ENCODE assay signal across 38 mouse cellular contexts in genomic region chr9:114452418-114452817, GRCm38 (mm10). TPM values are rescaled to one million over a fixed set of nuclear protein-coding genes. Genes with fewer than 3 reads are reported as not detected.
DNase-seq lines count a peak whose midpoint lies in the region; ATAC-seq lines count a peak whose summit lies in the region.
"Had no signal": no experiment of that assay in that cellular context is flagged by ENCODE, and none has a peak within 500 bp of the region (broad histone marks: within the 10 kb centered on the region; RNA-seq: fewer than 3 reads in every experiment).

No protein-coding gene starts in this region.

- H3K27ac ChIP-seq in heart, embryonic 11.5 days (ENCODE audit: low read depth, low read length) = no peak overlapping the region
- H3K27ac ChIP-seq: embryonic facial prominence, embryonic 10.5 days; embryonic facial prominence, embryonic 15.5 days; forebrain, embryonic 12.5 days; heart, embryonic 15.5 days; hindbrain, embryonic 13.5 days; kidney, embryonic 15.5 days; limb, embryonic 10.5 days; limb, embryonic 15.5 days; liver, embryonic 14.5 days; midbrain, embryonic 12.5 days; neural tube, embryonic 13.5 days had no signal

- WGBS in heart, embryonic 11.5 days (ENCODE audit: insufficient replicate concordance) = 64% methylated on average over 6 of the region's 6 CpGs

- peak; percentile 38 for ATAC-seq in CD4-positive, CD25-positive, alpha-beta regulatory T cell, adult 4 months
- peak; percentile 22 for ATAC-seq in inflammation-experienced regulatory T-cells, adult 6 months
- no peak for ATAC-seq in megakaryocyte, adult 5-6 weeks (ENCODE audit: poor library complexity, severe bottlenecking)
- no peak for ATAC-seq in heart, embryonic 11.5 days (replicated peaks; ENCODE audit: insufficient number of reproducible peaks, low FRiP score, low TSS enrichment)
- ATAC-seq: forebrain, postnatal 0 days had no signal

- no peaks in the 10 kb centered on the region for H3K27me3 ChIP-seq in heart, embryonic 11.5 days (ENCODE audit: control insufficient read depth, insufficient read depth, low read length)
- H3K27me3 ChIP-seq: embryonic facial prominence, embryonic 15.5 days; forebrain, embryonic 12.5 days; heart, embryonic 15.5 days; hindbrain, embryonic 13.5 days; kidney, embryonic 15.5 days; limb, embryonic 15.5 days; midbrain, embryonic 12.5 days; neural tube, embryonic 13.5 days had no signal

- H3K9me3 ChIP-seq in heart, embryonic 11.5 days (replicated peaks; ENCODE audit: control insufficient read depth, low read length) = no peaks in the 10 kb centered on the region
- H3K9me3 ChIP-seq: embryonic facial prominence, embryonic 10.5 days; embryonic facial prominence, embryonic 15.5 days; forebrain, embryonic 12.5 days; heart, embryonic 15.5 days; hindbrain, embryonic 13.5 days; kidney, embryonic 15.5 days; limb, embryonic 10.5 days; limb, embryonic 15.5 days; midbrain, embryonic 12.5 days; neural tube, embryonic 13.5 days had no signal

- no peak overlapping the region for H3K9ac ChIP-seq in heart, embryonic 11.5 days (ENCODE audit: low read depth, low read length)
- H3K9ac ChIP-seq: embryonic facial prominence, embryonic 15.5 days; forebrain, embryonic 12.5 days; forebrain, postnatal 0 days; heart, embryonic 15.5 days; hindbrain, embryonic 13.5 days; kidney, embryonic 15.5 days; limb, embryonic 15.5 days; liver, embryonic 14.5 days; midbrain, embryonic 12.5 days; neural tube, embryonic 13.5 days had no signal

- H3K36me3 ChIP-seq in heart, embryonic 11.5 days (ENCODE audit: control insufficient read depth, insufficient read depth, low read length) = peaks cover 4% of the 10 kb centered on the region

- H3K4me3 ChIP-seq in heart, embryonic 11.5 days (ENCODE audit: low read depth, low read length) = no peak overlapping the region
- H3K4me3 ChIP-seq: embryonic facial prominence, embryonic 10.5 days; embryonic facial prominence, embryonic 15.5 days; forebrain, embryonic 12.5 days; heart, embryonic 15.5 days; hindbrain, embryonic 13.5 days; kidney, embryonic 15.5 days; limb, embryonic 10.5 days; limb, embryonic 15.5 days; midbrain, embryonic 12.5 days; myocyte; neural tube, embryonic 13.5 days had no signal

- H3K4me2 ChIP-seq in heart, embryonic 11.5 days = no peak overlapping the region
- H3K4me2 ChIP-seq: embryonic facial prominence, embryonic 15.5 days; forebrain, embryonic 12.5 days; heart, embryonic 15.5 days; hindbrain, embryonic 13.5 days; kidney, embryonic 15.5 days; limb, embryonic 15.5 days; midbrain, embryonic 12.5 days; neural tube, embryonic 13.5 days had no signal

- peak; percentile 53 to 60 for DNase-seq in thymus, postnatal 10 days (ENCODE audit: low spot score in 2 of 2)
- DNase-seq in right cerebral cortex, adult 2 months (ENCODE audit: low spot score in 2 of 2) = no peak
- DNase-seq in liver = no peak
- DNase-seq: adrenal gland, adult 8-10 months; cerebellum, adult 8-10 months; cerebellum, postnatal 25 days; forebrain, postnatal 0 days; heart, postnatal 36 days; kidney, adult 18-20 months; kidney, postnatal 25 days; lung, adult 2 months; lung, postnatal 14 days had no signal

- H3K4me1 ChIP-seq in heart, embryonic 11.5 days (ENCODE audit: control insufficient read depth, insufficient read depth, low read length) = no peaks in the 10 kb centered on the region
- H3K4me1 ChIP-seq: embryonic facial prominence, embryonic 15.5 days; forebrain, embryonic 12.5 days; heart, embryonic 15.5 days; hindbrain, embryonic 13.5 days; limb, embryonic 10.5 days; limb, embryonic 15.5 days; midbrain, embryonic 12.5 days; neural tube, embryonic 13.5 days had no signal

RNA-seq across cellular contexts. Expression of gene Tmppe, which starts 51.5 kb away (rescaled TPM):
- polyA plus RNA-seq in CD4-positive, CD25-positive, alpha-beta regulatory T cell, adult 4 months (2017; shearing (Covaris generic)) = 10 to 100 TPM; 10.9 to 20.8 TPM
- polyA plus RNA-seq in inflammation-experienced regulatory T-cells, adult 6 months (2017; shearing (Covaris generic)) = 10 to 100 TPM in 2 of 3 experiments, 1 to 10 TPM in 1; 9.9 to 14.3 (median 12.1) TPM
- total RNA-seq in megakaryocyte, adult 5-6 weeks (2015) = 1.2 and 2.4 TPM in 2 replicates
- 4.6 and 6.9 TPM in 2 replicates for total RNA-seq in megakaryocyte, adult 5-6 weeks (2017)
- 4.3 and 6.3 TPM in 2 replicates for polyA plus RNA-seq in heart, embryonic 11.5 days (2014; fragmentation: Nextera tagmentation; extraction: Ambion mirVana)

RNA-seq across cellular contexts. Expression of gene Glb1, which starts 51.5 kb away (rescaled TPM):
- polyA plus RNA-seq in CD4-positive, CD25-positive, alpha-beta regulatory T cell, adult 4 months (2017; shearing (Covaris generic)) = 10 to 100 TPM; 43.0 to 62.1 TPM
- polyA plus RNA-seq in inflammation-experienced regulatory T-cells, adult 6 months (2017; shearing (Covaris generic)) = 10 to 100 TPM; 30.2 to 38.0 (median 34.6) TPM
- total RNA-seq in megakaryocyte, adult 5-6 weeks (2015) = 29.8 TPM in 2 replicates
- 21.2 and 24.5 TPM in 2 replicates for total RNA-seq in megakaryocyte, adult 5-6 weeks (2017)
- polyA plus RNA-seq in heart, embryonic 11.5 days (2014; fragmentation: Nextera tagmentation; extraction: Ambion mirVana) = 39.6 and 46.2 TPM in 2 replicates

RNA-seq across cellular contexts. Expression of gene Ccr4, which starts 52.3 kb away (rescaled TPM):
- 10 to 100 TPM; 27.8 to 29.8 TPM for polyA plus RNA-seq in CD4-positive, CD25-positive, alpha-beta regulatory T cell, adult 4 months (2017; shearing (Covaris generic))
- 10 to 100 TPM; 16.1 to 24.9 (median 17.5) TPM for polyA plus RNA-seq in inflammation-experienced regulatory T-cells, adult 6 months (2017; shearing (Covaris generic))
- 0.18 TPM in 1 of 2 replicates, not detected in the other for total RNA-seq in megakaryocyte, adult 5-6 weeks (2015)
- 0.07 TPM in 1 of 2 replicates, not detected in the other for total RNA-seq in megakaryocyte, adult 5-6 weeks (2017)
- not detected in 2 replicates for polyA plus RNA-seq in heart, embryonic 11.5 days (2014; fragmentation: Nextera tagmentation; extraction: Ambion mirVana)
- total RNA-seq: adrenal gland, adult 8-10 months; adrenal gland, postnatal 4 days; forebrain, postnatal 0 days; gastrocnemius, adult 8-10 months; gastrocnemius, postnatal 4 days; heart, postnatal 36 days; layer of hippocampus, adult 18-20 months; layer of hippocampus, postnatal 25 days; left cerebral cortex, adult 8-10 months; megakaryocyte progenitor cell, adult 5-6 weeks; midbrain, postnatal 0 days had no signal
- polyA plus RNA-seq: C2C12; forebrain, embryonic 12.5 days; forebrain, postnatal 0 days; heart, embryonic 15.5 days; hindbrain, embryonic 13.5 days; limb, embryonic 10.5 days; liver, embryonic 14.5 days; midbrain, embryonic 12.5 days; midbrain, postnatal 0 days; myocyte; neural tube, embryonic 13.5 days; stomach, embryonic 14.5 days had no signal

Comparison
In these comparisons a context has a peak if more than half of its experiments do, and no peak if none do; other contexts are left out.
1. ATAC-seq: peak in CD4-positive, CD25-positive, alpha-beta regulatory T cell, adult 4 months (single experiment) and inflammation-experienced regulatory T-cells, adult 6 months (single experiment); none in megakaryocyte, adult 5-6 weeks (single experiment) and heart, embryonic 11.5 days (single experiment).
2. DNase-seq: peak in thymus, postnatal 10 days (2 of 2); none in right cerebral cortex, adult 2 months (0 of 2) and liver (single experiment).
3. RNA of gene Ccr4, which starts 52.3 kb away (polyA plus RNA-seq): 27.8 to 29.8 TPM in CD4-positive, CD25-positive, alpha-beta regulatory T cell, adult 4 months and 16.1 to 24.9 TPM in inflammation-experienced regulatory T-cells, adult 6 months; not detected in heart, embryonic 11.5 days; every median in the first group is over 10 times any median in the second.